Mouse (Mus musculus): ENCODE results near the gene Aar2.

DNA sequence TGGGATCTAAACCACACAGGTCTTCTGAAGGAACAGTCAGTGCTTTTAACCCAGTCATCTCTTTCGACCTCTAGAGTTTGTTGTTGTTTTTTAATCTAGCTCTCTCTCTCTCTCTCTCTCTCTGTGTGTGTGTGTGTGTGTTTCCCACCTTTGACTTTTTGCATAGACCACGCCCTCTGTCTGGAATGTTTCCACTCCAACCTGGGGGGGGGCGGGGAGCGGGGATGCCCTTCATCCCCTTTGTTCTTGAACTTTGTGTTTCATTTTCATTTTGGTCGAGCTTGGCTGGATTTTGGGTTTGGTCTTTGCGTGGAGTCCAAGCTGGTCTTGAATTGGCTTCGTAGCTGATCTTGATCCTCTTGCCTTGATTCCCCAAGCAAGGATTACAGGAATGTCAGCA, 55.2 kb downstream of the Aar2 start:
- no peak for TF ChIP-seq POLR2A (IDR thresholded peaks at IDR 0.05; ENCODE audit: borderline replicate concordance, insufficient read depth, low read length)
- TF ChIP-seq CTCF (IDR thresholded peaks at IDR 0.05; ENCODE audit: borderline replicate concordance, insufficient read depth, low read depth, low read length): no peak

Measured in cerebellum, adult 2 months (tissue).